Mouse (Mus musculus): ENCODE data around the gene Uba3. TPM values are rescaled to one million over a fixed set of nuclear protein-coding genes. Genes with fewer than 3 reads are reported as not detected.

The Uba3 gene
- 44.2 and 60.3 TPM in 2 replicates for total RNA-seq (2014; rRNA removed)
- polyA plus RNA-seq (2015; fragmentation: Nextera tagmentation; extraction: Ambion mirVana), result 63.4 and 64.4 TPM in 2 replicates

GRCm38 (mm10) chr6:97205439-97205885, at the start of gene Uba3:
TSS of gene Uba3 (minus strand) at chr6:97205647.
- DNase-seq (ENCODE audit: low spot score) (peak; percentile 99), ATAC-seq (peak; percentile 99)
- Histone ChIP-seq H3K9ac (replicated peaks; ENCODE audit: low read length) (peak within 1 kb of the TSS; percentile 79), H3K9me3 (ENCODE audit: low read length) (no peaks in the 10 kb centered on the region), H3K4me2 (ENCODE audit: low read depth, low read length) (peak within 1 kb of the TSS; percentile 71), H3K36me3 (ENCODE audit: insufficient read depth, low read length) (no peaks in the 10 kb centered on the region), H3K4me3 (ENCODE audit: low read length) (peak within 1 kb of the TSS; percentile 80), H3K27ac (peak within 1 kb of the TSS; percentile 65), H3K27me3 (ENCODE audit: insufficient read depth, low read length) (no peaks in the 10 kb centered on the region), H3K4me1 (ENCODE audit: insufficient read depth, low read length) (peaks cover 4% of the 10 kb centered on the region; the same call in 1 of the 2 replicates)
- WGBS, result 1% methylated on average over 38 of the region's 38 CpGs
- no peak for TF ChIP-seq CTCF (IDR thresholded peaks at IDR 0.05; ENCODE audit: low read depth)

- DNase-seq (ENCODE audit: low spot score) (no peak), ATAC-seq (no peak)
- TF ChIP-seq CTCF (IDR thresholded peaks at IDR 0.05; ENCODE audit: low read depth), result no peak
- H3K27me3 ChIP-seq (ENCODE audit: insufficient read depth, low read length), result no peaks in the 10 kb centered on the region
- no peak within 1 kb of the TSS for H3K27ac ChIP-seq
- H3K9ac ChIP-seq (replicated peaks; ENCODE audit: low read length), result no peak within 1 kb of the TSS
- WGBS, result 33% methylated on average over 9 of the region's 9 CpGs
- no peaks in the 10 kb centered on the region for H3K4me1 ChIP-seq (ENCODE audit: insufficient read depth, low read length)
- H3K36me3 ChIP-seq (ENCODE audit: insufficient read depth, low read length), result no peaks in the 10 kb centered on the region
- H3K4me3 ChIP-seq (ENCODE audit: low read length), result no peak within 1 kb of the TSS
- no peak within 1 kb of the TSS for H3K4me2 ChIP-seq (ENCODE audit: low read depth, low read length)
- no peaks in the 10 kb centered on the region for H3K9me3 ChIP-seq (ENCODE audit: low read length)
Measured at GRCm38 (mm10) chr6:97252711-97253221, 47.3 kb upstream of the Uba3 start, which contains the start of gene Lmod3. TSS of gene Lmod3 (minus strand) at chr6:97252759.

- no peak for DNase-seq (ENCODE audit: low spot score)
- 68% methylated on average over 5 of the region's 5 CpGs for WGBS
- Histone ChIP-seq H3K36me3 (ENCODE audit: insufficient read depth, low read length) (no peaks in the 10 kb centered on the region), H3K4me3 (ENCODE audit: low read length) (no peak overlapping the region), H3K27me3 (ENCODE audit: insufficient read depth, low read length) (no peaks in the 10 kb centered on the region), H3K9me3 (ENCODE audit: low read length) (no peaks in the 10 kb centered on the region), H3K27ac (no peak overlapping the region), H3K4me1 (ENCODE audit: insufficient read depth, low read length) (no peaks in the 10 kb centered on the region), H3K9ac (replicated peaks; ENCODE audit: low read length) (no peak overlapping the region), H3K4me2 (ENCODE audit: low read depth, low read length) (no peak overlapping the region)
- no peak for ATAC-seq
- no peak for TF ChIP-seq CTCF (IDR thresholded peaks at IDR 0.05; ENCODE audit: low read depth)
Measured at GRCm38 (mm10) chr6:97252086-97252485, 46.6 kb upstream of the Uba3 start.

- Histone ChIP-seq H3K36me3 (ENCODE audit: insufficient read depth, low read length) (no peaks in the 10 kb centered on the region), H3K4me3 (ENCODE audit: low read length) (no peak overlapping the region), H3K9me3 (ENCODE audit: low read length) (no peaks in the 10 kb centered on the region), H3K4me1 (ENCODE audit: insufficient read depth, low read length) (no peaks in the 10 kb centered on the region), H3K4me2 (ENCODE audit: low read depth, low read length) (no peak overlapping the region), H3K27me3 (ENCODE audit: insufficient read depth, low read length) (no peaks in the 10 kb centered on the region), H3K9ac (replicated peaks; ENCODE audit: low read length) (no peak overlapping the region), H3K27ac (no peak overlapping the region)
- TF ChIP-seq CTCF (IDR thresholded peaks at IDR 0.05; ENCODE audit: low read depth), result peak; percentile 82
- DNase-seq (ENCODE audit: low spot score) (peak; percentile 73), ATAC-seq (no peak)
- WGBS, result 46% methylated on average over 6 of the region's 6 CpGs
Measured at GRCm38 (mm10) chr6:97250966-97251365, 45.5 kb upstream of the Uba3 start.

GRCm38 (mm10) chr6:97245200-97245599, 39.8 kb upstream of the Uba3 start:
- Histone ChIP-seq H3K9me3 (ENCODE audit: low read length) (no peaks in the 10 kb centered on the region), H3K4me1 (ENCODE audit: insufficient read depth, low read length) (no peaks in the 10 kb centered on the region), H3K27ac (no peak overlapping the region), H3K9ac (replicated peaks; ENCODE audit: low read length) (no peak overlapping the region), H3K27me3 (ENCODE audit: insufficient read depth, low read length) (no peaks in the 10 kb centered on the region), H3K36me3 (ENCODE audit: insufficient read depth, low read length) (no peaks in the 10 kb centered on the region), H3K4me3 (ENCODE audit: low read length) (no peak overlapping the region), H3K4me2 (ENCODE audit: low read depth, low read length) (no peak overlapping the region)
- TF ChIP-seq CTCF (IDR thresholded peaks at IDR 0.05; ENCODE audit: low read depth), result no peak
- ATAC-seq (no peak), DNase-seq (ENCODE audit: low spot score) (no peak)

- no peak overlapping the region for H3K9ac ChIP-seq (replicated peaks; ENCODE audit: low read length)
- 92% methylated on average over 4 of the region's 4 CpGs for WGBS
- no peak overlapping the region for H3K27ac ChIP-seq
- no peaks in the 10 kb centered on the region for H3K36me3 ChIP-seq (ENCODE audit: insufficient read depth, low read length)
- H3K4me1 ChIP-seq (ENCODE audit: insufficient read depth, low read length), result no peaks in the 10 kb centered on the region
- no peaks in the 10 kb centered on the region for H3K9me3 ChIP-seq (ENCODE audit: low read length)
- H3K4me2 ChIP-seq (ENCODE audit: low read depth, low read length), result no peak overlapping the region
- no peak for DNase-seq (ENCODE audit: low spot score)
- no peak overlapping the region for H3K4me3 ChIP-seq (ENCODE audit: low read length)
- no peak for ATAC-seq
- TF ChIP-seq CTCF (IDR thresholded peaks at IDR 0.05; ENCODE audit: low read depth), result no peak
- no peaks in the 10 kb centered on the region for H3K27me3 ChIP-seq (ENCODE audit: insufficient read depth, low read length)
Measured at GRCm38 (mm10) chr6:97242522-97242921, 37.1 kb upstream of the Uba3 start.

- no peak overlapping the region for H3K27ac ChIP-seq
- no peak overlapping the region for H3K4me2 ChIP-seq (ENCODE audit: low read depth, low read length)
- no peak for ATAC-seq
- no peaks in the 10 kb centered on the region for H3K4me1 ChIP-seq (ENCODE audit: insufficient read depth, low read length)
- H3K9me3 ChIP-seq (ENCODE audit: low read length), result no peaks in the 10 kb centered on the region
- H3K9ac ChIP-seq (replicated peaks; ENCODE audit: low read length), result no peak overlapping the region
- no peak overlapping the region for H3K4me3 ChIP-seq (ENCODE audit: low read length)
- no peak for TF ChIP-seq CTCF (IDR thresholded peaks at IDR 0.05; ENCODE audit: low read depth)
- H3K36me3 ChIP-seq (ENCODE audit: insufficient read depth, low read length), result no peaks in the 10 kb centered on the region
- WGBS, result 72% methylated on average over 5 of the region's 5 CpGs
- no peak for DNase-seq (ENCODE audit: low spot score)
- no peaks in the 10 kb centered on the region for H3K27me3 ChIP-seq (ENCODE audit: insufficient read depth, low read length)
Measured at GRCm38 (mm10) chr6:97240092-97240491, 34.6 kb upstream of the Uba3 start.
